Mouse (Mus musculus): ENCODE measurements at regions not wholly inside any gene's neighbourhood (a gene's known extent, or its start where the extent isn't known, plus 50 kb on each side); places are given as distances from the start of the nearest gene placed in this dataset.
A peak's percentile ranks its signal among the peaks of the same experiment; 100 is the strongest.

GRCm38 (mm10) chr12:93122216-93122615, 1273.3 kb upstream of the Sel1l start:
- no peaks in the 10 kb centered on the region for H3K27me3 ChIP-seq (ENCODE audit: insufficient read depth, poor library complexity, severe bottlenecking)
- 93% methylated on average over 2 of the region's 2 CpGs for WGBS
- H3K4me1 ChIP-seq (replicated peaks), result no peaks in the 10 kb centered on the region
- DNase-seq (ENCODE audit: low spot score), result no peak
- no peaks in the 10 kb centered on the region for H3K36me3 ChIP-seq
- no peak overlapping the region for H3K4me3 ChIP-seq
- H3K9me3 ChIP-seq, result no peaks in the 10 kb centered on the region
- no peak overlapping the region for H3K27ac ChIP-seq

- Histone ChIP-seq H3K4me1 (replicated peaks) (0 out of 2 replicates have a peak, but pooled peaks cover 5% of the 10 kb centered on the region), H3K27ac (no peak overlapping the region), H3K27me3 (ENCODE audit: insufficient read depth, poor library complexity, severe bottlenecking) (no peaks in the 10 kb centered on the region), H3K9me3 (no peaks in the 10 kb centered on the region), H3K36me3 (no peaks in the 10 kb centered on the region), H3K4me3 (no peak overlapping the region)
- 53% methylated on average over 5 of the region's 5 CpGs for WGBS
- peak; percentile 15 for DNase-seq (ENCODE audit: low spot score)
These were observed 1239.3 kb upstream of the Sel1l start for GRCm38 (mm10) chr12:93088031-93088790.

- H3K27ac ChIP-seq, result no peak overlapping the region
- 80% methylated on average over 1 of the region's 1 CpGs for WGBS
- H3K4me1 ChIP-seq (replicated peaks), result no peaks in the 10 kb centered on the region
- H3K36me3 ChIP-seq, result no peaks in the 10 kb centered on the region
- no peaks in the 10 kb centered on the region for H3K9me3 ChIP-seq
- no peaks in the 10 kb centered on the region for H3K27me3 ChIP-seq (ENCODE audit: insufficient read depth, poor library complexity, severe bottlenecking)
- no peak overlapping the region for H3K4me3 ChIP-seq
- no peak for DNase-seq (ENCODE audit: low spot score)
These were observed 1214.9 kb upstream of the Sel1l start for GRCm38 (mm10) chr12:93063864-93064263.

- no peak for DNase-seq (ENCODE audit: low spot score)
- H3K4me1 ChIP-seq (replicated peaks), result no peaks in the 10 kb centered on the region
- H3K27ac ChIP-seq, result no peak overlapping the region
- H3K27me3 ChIP-seq (ENCODE audit: insufficient read depth, poor library complexity, severe bottlenecking), result no peaks in the 10 kb centered on the region
- no peaks in the 10 kb centered on the region for H3K9me3 ChIP-seq
- H3K4me3 ChIP-seq, result no peak overlapping the region
- H3K36me3 ChIP-seq, result no peaks in the 10 kb centered on the region
These were observed 1170.7 kb upstream of the Sel1l start for GRCm38 (mm10) chr12:93019633-93020032.

- H3K27me3 ChIP-seq (ENCODE audit: insufficient read depth, poor library complexity, severe bottlenecking), result no peaks in the 10 kb centered on the region
- H3K36me3 ChIP-seq, result no peaks in the 10 kb centered on the region
- no peak overlapping the region for H3K4me3 ChIP-seq
- no peaks in the 10 kb centered on the region for H3K9me3 ChIP-seq
- DNase-seq (ENCODE audit: low spot score), result no peak
- no peaks in the 10 kb centered on the region for H3K4me1 ChIP-seq (replicated peaks)
- H3K27ac ChIP-seq, result no peak overlapping the region
These were observed 1162.6 kb upstream of the Sel1l start for GRCm38 (mm10) chr12:93011583-93011982.

- 53% methylated on average over 2 of the region's 2 CpGs for WGBS
- Histone ChIP-seq H3K27me3 (ENCODE audit: insufficient read depth, poor library complexity, severe bottlenecking) (no peaks in the 10 kb centered on the region), H3K27ac (no peak overlapping the region), H3K4me1 (replicated peaks) (no peaks in the 10 kb centered on the region), H3K9me3 (no peaks in the 10 kb centered on the region), H3K36me3 (no peaks in the 10 kb centered on the region), H3K4me3 (no peak overlapping the region)
- no peak for DNase-seq (ENCODE audit: low spot score)
These were observed 1157.9 kb upstream of the Sel1l start for GRCm38 (mm10) chr12:93006844-93007365.

GRCm38 (mm10) chr12:93003125-93003524, 1154.2 kb upstream of the Sel1l start:
- WGBS, result 82% methylated on average over 4 of the region's 4 CpGs
- Histone ChIP-seq H3K27ac (no peak overlapping the region), H3K4me1 (replicated peaks) (no peaks in the 10 kb centered on the region), H3K27me3 (ENCODE audit: insufficient read depth, poor library complexity, severe bottlenecking) (no peaks in the 10 kb centered on the region), H3K4me3 (no peak overlapping the region), H3K36me3 (no peaks in the 10 kb centered on the region), H3K9me3 (no peaks in the 10 kb centered on the region)
- no peak for DNase-seq (ENCODE audit: low spot score)

GRCm38 (mm10) chr12:92975698-92976097, 1126.7 kb upstream of the Sel1l start:
- H3K27me3 ChIP-seq (ENCODE audit: insufficient read depth, poor library complexity, severe bottlenecking), result no peaks in the 10 kb centered on the region
- H3K9me3 ChIP-seq, result no peaks in the 10 kb centered on the region
- H3K4me3 ChIP-seq, result no peak overlapping the region
- H3K36me3 ChIP-seq, result no peaks in the 10 kb centered on the region
- WGBS, result 85% methylated on average over 3 of the region's 3 CpGs
- no peak overlapping the region for H3K27ac ChIP-seq
- no peaks in the 10 kb centered on the region for H3K4me1 ChIP-seq (replicated peaks)
- no peak for DNase-seq (ENCODE audit: low spot score)

- Histone ChIP-seq H3K27me3 (ENCODE audit: insufficient read depth, poor library complexity, severe bottlenecking) (no peaks in the 10 kb centered on the region), H3K36me3 (no peaks in the 10 kb centered on the region), H3K9me3 (no peaks in the 10 kb centered on the region), H3K27ac (no peak overlapping the region), H3K4me3 (no peak overlapping the region), H3K4me1 (replicated peaks) (no peaks in the 10 kb centered on the region)
- no peak for DNase-seq (ENCODE audit: low spot score)
- WGBS, result 93% methylated on average over 3 of the region's 3 CpGs
These were observed 1095.4 kb upstream of the Sel1l start for GRCm38 (mm10) chr12:92944352-92944751.

GRCm38 (mm10) chr12:92927591-92927990, 1078.6 kb upstream of the Sel1l start:
- no peak for DNase-seq (ENCODE audit: low spot score)
- WGBS, result 57% methylated on average over 2 of the region's 2 CpGs

GRCm38 (mm10) chr12:92926942-92927341, 1078.0 kb upstream of the Sel1l start:
- no peaks in the 10 kb centered on the region for H3K9me3 ChIP-seq
- no peak overlapping the region for H3K27ac ChIP-seq
- no peak overlapping the region for H3K4me3 ChIP-seq
- no peaks in the 10 kb centered on the region for H3K27me3 ChIP-seq (ENCODE audit: insufficient read depth, poor library complexity, severe bottlenecking)
- H3K36me3 ChIP-seq, result no peaks in the 10 kb centered on the region
- DNase-seq (ENCODE audit: low spot score), result no peak
- H3K4me1 ChIP-seq (replicated peaks), result no peaks in the 10 kb centered on the region
- WGBS, result 46% methylated on average over 1 of the region's 1 CpGs

More at GRCm38 (mm10) chr12:92927591-92927990, 1078.6 kb upstream of the Sel1l start:
- H3K4me3 ChIP-seq, result no peak overlapping the region
- H3K27me3 ChIP-seq (ENCODE audit: insufficient read depth, poor library complexity, severe bottlenecking), result no peaks in the 10 kb centered on the region
- no peaks in the 10 kb centered on the region for H3K4me1 ChIP-seq (replicated peaks)
- no peaks in the 10 kb centered on the region for H3K36me3 ChIP-seq
- H3K27ac ChIP-seq, result no peak overlapping the region
- no peaks in the 10 kb centered on the region for H3K9me3 ChIP-seq

GRCm38 (mm10) chr12:92919920-92920319, 1071.0 kb upstream of the Sel1l start:
- no peak for DNase-seq (ENCODE audit: low spot score)
- WGBS, result 86% methylated on average over 3 of the region's 3 CpGs
- Histone ChIP-seq H3K27ac (no peak overlapping the region), H3K36me3 (no peaks in the 10 kb centered on the region), H3K27me3 (ENCODE audit: insufficient read depth, poor library complexity, severe bottlenecking) (no peaks in the 10 kb centered on the region), H3K9me3 (no peaks in the 10 kb centered on the region), H3K4me3 (no peak overlapping the region), H3K4me1 (replicated peaks) (no peaks in the 10 kb centered on the region)

GRCm38 (mm10) chr12:92916267-92916666, 1067.3 kb upstream of the Sel1l start:
- Histone ChIP-seq H3K9me3 (no peaks in the 10 kb centered on the region), H3K36me3 (no peaks in the 10 kb centered on the region), H3K4me3 (no peak overlapping the region), H3K27me3 (ENCODE audit: insufficient read depth, poor library complexity, severe bottlenecking) (no peaks in the 10 kb centered on the region), H3K4me1 (replicated peaks) (no peaks in the 10 kb centered on the region), H3K27ac (no peak overlapping the region)
- no peak for DNase-seq (ENCODE audit: low spot score)
- 84% methylated on average over 3 of the region's 3 CpGs for WGBS

GRCm38 (mm10) chr12:92915776-92916175, 1066.8 kb upstream of the Sel1l start:
- Histone ChIP-seq H3K9me3 (no peaks in the 10 kb centered on the region), H3K36me3 (no peaks in the 10 kb centered on the region), H3K4me1 (replicated peaks) (no peaks in the 10 kb centered on the region), H3K27me3 (ENCODE audit: insufficient read depth, poor library complexity, severe bottlenecking) (no peaks in the 10 kb centered on the region), H3K4me3 (no peak overlapping the region), H3K27ac (no peak overlapping the region)
- DNase-seq (ENCODE audit: low spot score), result no peak
